Mouse (Mus musculus) cerebellum, adult 11-12 months (tissue): ENCODE measurements around the gene Syne1.

Experiments used
- DNase-seq: peaks from one replicate; pipeline ENCODE4 v3.0.0; 2022

Syne1 gene

DNA sequence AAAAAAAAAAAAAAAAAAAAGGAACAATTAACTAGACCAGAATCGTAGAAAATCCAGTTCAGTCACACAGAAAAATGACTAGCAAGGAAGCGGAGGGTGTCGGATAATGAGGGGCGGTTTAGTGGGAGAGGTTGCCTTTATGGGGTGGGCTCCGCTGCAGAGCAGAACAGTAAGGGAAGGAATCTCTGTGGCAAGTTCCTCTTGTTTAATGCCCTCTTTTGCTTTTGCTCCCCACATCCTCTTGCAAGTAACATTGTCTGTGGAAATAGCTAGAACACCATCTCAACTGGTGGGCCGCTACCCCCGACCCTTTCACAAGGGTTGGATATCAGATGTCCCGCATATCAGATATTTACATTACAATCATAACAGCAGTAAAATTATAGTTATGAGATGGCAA is 37.1 kb downstream of the Syne1 start:
- DNase-seq: no peak

DNA sequence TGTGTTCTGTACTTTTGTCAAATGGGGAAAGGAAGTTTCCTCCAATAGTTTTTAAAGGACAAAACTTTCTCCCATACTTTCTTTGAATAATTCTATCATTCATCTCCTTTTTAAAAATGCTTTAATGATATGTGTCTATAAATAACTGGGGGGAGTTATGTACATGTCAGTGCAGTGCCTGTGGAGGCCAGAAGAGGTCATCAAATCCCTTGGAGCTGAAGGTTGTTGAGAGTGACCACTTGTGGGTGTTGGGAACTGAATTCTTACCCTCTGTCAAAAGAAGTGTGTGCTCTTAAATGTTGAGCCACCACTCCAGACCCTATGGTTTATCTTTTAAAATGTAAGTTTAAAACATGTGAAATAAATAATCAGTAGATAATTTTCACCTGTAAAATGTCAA is 39.0 kb downstream of the Syne1 start:
- no peak for DNase-seq

- DNase-seq: no peak
Observed at GRCm38 (mm10) chr10:5511403-5511802, 39.9 kb downstream of the Syne1 start.

- DNase-seq: no peak
Observed at GRCm38 (mm10) chr10:5507478-5507877, 43.8 kb downstream of the Syne1 start.

DNA sequence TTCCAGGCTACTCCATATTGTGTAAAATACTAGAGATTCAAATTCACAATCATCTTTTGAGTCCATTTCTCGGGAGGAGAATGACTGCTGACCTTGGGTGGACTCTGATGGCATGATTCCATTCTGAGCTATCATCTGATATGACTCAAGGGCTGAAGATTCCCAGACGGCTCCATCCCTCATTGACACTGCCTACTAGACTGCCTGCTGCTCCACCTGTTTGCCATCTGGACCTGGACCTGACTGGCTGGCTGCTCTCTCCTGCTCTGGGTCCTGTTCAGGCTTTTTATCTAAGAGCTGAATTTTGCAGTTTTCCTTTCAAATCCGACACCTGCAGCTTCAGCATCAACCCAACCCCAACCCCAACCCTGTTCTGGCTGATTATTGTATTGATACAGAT is 46.5 kb downstream of the Syne1 start:
- peak; percentile 94 for DNase-seq

GRCm38 (mm10) chr10:5503909-5504308 is 47.4 kb downstream of the Syne1 start:
- peak; percentile 73 for DNase-seq

- peak; percentile 73 for DNase-seq
Observed at GRCm38 (mm10) chr10:5499684-5500369, 51.5 kb downstream of the Syne1 start.

- DNase-seq: no peak
Observed at GRCm38 (mm10) chr10:5497859-5498258, 53.4 kb downstream of the Syne1 start.

DNA sequence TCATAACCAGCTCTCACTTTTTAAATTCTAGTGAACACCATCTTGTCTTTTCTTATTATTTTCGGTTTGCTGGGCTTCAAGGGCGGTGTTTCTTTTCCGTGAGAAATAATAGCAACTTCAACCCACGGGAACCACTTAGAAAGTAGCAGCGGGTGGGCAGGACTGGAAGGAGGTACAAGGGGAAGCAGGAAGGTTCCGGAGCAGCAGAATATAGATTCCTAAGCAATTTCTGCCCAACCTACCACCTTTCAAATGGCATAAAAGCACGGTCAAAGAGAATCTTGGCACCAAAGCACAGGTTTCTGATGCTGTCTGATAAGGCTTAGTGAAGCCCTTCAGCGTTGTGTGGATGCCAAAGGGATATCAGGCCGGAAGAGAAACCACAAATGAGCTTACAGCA is 60.2 kb downstream of the Syne1 start:
- no peak for DNase-seq

DNA sequence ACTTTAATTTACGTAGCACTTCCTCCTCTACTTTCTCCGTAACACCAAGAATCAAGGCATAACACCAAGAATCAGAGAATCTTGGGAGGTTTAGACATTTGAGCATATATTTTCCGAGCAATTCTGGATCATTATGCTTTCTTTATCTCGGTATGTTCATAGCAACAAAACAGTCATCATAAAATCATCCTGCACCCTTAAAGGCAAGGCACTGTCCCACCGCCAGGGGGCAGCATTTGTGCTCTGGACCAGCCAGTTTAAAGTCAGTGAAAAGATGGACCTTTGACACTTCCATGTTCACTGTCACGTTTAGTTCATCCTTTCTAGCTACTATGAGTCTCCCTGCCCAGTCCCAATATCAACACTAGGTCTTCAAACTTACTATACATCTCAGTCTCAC is 61.3 kb downstream of the Syne1 start:
- DNase-seq: no peak

DNA sequence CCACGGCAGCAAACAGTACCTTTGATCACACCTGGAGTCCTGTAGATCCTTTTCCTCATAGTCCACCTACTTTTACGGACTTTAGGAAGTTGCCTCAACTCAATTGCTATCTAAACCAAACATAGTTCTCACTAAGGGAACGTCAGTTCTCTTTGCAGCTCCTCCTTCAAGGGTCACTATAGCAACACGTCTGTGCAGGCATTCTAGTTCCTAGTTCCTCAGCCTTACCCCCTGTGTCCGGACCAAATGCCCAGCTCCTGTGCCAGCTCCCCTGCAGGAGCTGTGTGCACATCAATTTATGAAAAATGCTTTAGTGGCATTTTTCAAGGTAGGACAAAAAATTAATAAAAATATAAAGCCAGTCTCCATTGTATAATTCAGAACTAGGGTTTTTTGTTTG is 63.2 kb downstream of the Syne1 start:
- peak; percentile 94 for DNase-seq

GRCm38 (mm10) chr10:5480552-5481550 is 70.4 kb downstream of the Syne1 start:
- DNase-seq: no peak

- DNase-seq: peak; percentile 59
Observed at GRCm38 (mm10) chr10:5480097-5480496, 71.2 kb downstream of the Syne1 start.

GRCm38 (mm10) chr10:5468638-5469037 is 82.6 kb downstream of the Syne1 start:
- peak; percentile 61 for DNase-seq

DNA sequence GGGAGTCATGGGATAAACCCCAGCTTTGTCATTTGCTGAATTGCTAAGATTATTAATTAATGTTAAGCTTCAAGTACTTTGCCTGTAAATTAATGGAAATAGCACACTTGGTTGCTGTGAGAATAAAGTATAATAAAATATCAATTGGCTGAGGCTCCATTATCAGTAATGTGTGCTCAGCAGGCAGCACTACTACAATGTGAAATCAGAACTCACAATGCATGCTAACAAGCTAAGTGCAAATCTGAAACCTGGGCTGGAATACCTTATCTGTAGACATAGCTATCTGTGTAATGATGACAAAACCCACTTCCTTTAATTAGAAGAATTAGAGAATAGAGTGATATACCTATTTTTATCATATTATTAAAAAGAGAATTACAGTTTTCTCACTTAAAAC is 97.5 kb downstream of the Syne1 start:
- no peak for DNase-seq

- no peak for DNase-seq
Observed at GRCm38 (mm10) chr10:5449944-5450343, 101.3 kb downstream of the Syne1 start.

DNA sequence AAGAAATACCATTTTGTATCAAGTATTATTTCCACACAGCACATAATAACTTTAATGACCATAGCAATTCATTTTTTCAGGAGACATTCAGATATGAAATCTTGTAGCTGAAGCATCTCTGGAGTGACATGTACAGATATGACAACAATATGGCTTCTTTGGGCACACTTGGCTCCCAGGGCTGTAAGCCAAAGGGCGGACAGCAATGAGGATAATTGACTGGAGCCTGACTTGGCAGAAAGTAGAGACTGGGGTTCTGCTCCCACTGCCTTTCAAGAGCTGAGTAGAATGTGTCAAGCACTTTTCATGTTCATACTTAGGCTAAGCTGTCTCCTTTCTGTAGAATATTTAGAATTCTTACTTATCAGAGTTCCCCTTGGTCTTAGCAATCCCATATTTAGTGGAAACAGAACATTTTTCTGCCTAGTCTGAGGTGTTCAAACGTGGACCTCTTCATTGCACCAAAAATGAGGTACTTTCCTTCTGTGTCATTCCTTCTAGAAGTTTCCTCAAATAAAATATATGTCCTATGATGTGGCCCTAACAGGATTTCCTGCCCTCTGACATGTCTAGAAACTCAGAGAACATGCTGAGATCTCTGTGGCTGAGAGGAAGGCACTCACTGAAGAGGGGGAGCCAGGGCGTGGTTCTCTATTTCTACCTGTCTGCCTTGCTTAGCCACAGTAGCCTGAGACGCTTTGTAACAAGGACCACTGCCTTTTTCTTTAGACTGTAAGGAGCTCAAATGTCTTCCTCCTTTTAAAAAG is 103.1 kb downstream of the Syne1 start:
- peak; percentile 72 for DNase-seq

DNA sequence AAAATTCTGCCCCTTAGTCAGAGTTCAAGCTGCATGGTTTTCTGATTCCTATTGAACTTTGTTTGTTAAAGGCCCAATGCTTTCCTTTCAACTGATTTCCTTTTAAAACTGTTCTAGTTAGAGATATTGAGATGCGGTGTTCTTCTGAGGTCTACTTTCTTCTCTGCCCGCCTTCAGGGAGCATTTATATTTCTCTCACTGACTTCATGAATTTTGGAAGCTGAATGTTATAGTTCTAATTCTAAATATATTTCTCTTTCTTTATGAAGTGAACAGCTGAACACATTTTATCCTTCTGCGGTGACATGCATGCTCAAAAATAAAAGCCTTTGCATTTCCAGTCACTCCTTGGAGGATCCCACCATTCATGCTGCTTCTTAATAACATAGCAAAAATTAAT is 106.0 kb downstream of the Syne1 start:
- no peak for DNase-seq

DNA sequence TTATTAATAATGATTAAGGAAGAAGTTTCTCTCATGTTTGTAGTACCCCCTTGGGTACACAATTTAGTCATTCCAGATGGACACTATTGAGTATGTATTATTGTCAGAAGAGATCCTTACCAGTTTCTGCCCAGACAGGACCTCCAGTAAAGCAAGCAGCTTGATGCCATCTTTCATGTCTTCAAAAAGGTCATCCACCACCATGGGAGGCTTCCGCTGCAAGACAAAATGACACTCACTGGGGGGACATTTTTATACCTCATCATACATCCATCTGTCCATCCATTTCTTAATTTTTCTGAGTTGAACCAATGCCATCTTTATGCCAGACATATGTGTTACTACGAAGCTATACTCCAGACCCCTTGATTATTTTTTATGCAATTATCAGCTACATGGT is 108.3 kb downstream of the Syne1 start:
- peak; percentile 34 for DNase-seq

- DNase-seq: peak; percentile 75
Observed at GRCm38 (mm10) chr10:5439802-5440350, 111.4 kb downstream of the Syne1 start.

DNA sequence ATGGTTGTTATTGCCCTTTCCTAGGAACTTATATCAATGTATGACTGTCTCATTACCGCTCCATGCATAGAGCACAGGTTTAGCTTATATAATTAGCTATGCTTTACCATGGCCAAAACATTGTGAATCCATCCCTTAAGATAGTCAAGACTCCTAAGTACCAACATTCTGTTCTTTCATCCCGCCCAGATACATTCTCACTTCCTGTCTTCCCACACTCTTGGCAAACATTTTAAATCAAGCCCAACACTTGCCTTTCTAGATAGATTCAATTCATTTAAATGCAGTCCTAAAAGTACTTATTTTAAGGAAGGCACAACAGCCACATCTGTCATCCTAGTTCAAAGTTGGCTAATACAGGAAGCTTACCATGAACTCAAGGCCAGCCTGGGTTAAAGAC is 113.5 kb downstream of the Syne1 start:
- no peak for DNase-seq

DNA sequence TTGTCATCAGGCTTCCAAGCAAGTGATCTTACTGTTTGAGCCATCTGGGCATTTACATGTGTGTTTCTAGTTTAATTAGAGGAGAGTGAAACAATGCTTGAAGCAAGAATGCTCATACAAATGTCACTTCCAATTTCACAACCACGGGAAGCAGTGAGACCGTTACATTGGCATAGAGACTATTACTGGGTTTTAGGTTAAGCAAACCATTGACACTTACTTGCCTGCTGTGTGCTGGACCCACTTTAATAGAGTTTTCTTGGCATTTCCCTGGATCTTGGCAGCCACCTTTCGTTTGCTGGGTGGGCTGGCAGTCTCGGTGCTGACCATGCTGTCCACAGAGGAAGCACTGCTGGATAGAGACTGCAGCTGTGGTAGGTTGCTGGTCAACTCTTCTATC is 127.3 kb downstream of the Syne1 start:
- no peak for DNase-seq

GRCm38 (mm10) chr10:5415730-5416129 is 135.6 kb downstream of the Syne1 start:
- no peak for DNase-seq
